Mouse (Mus musculus) ES-E14 (cell line): ENCODE results near the gene Srl.

Experiments used
- CHD2 ChIP-seq: IDR thresholded peaks from 2 replicates; pipeline ENCODE4 v1.6.1; 2014; ENCODE audit warnings: mild to moderate bottlenecking, low read depth, low read length, inconsistent platforms
- HCFC1 ChIP-seq: IDR thresholded peaks from 2 replicates; pipeline ENCODE4 v1.6.1; 2012; ENCODE audit warnings: low read length, inconsistent platforms, borderline replicate concordance; ENCODE audit not compliant: insufficient read depth
- MAFK ChIP-seq: IDR thresholded peaks from 2 replicates; pipeline ENCODE4 v1.6.1; 2014; ENCODE audit warnings: mild to moderate bottlenecking, low read depth, low read length, inconsistent platforms; ENCODE audit not compliant: insufficient read depth
- ZC3H11A ChIP-seq: IDR thresholded peaks from 2 replicates; pipeline ENCODE4 v1.6.1; 2012; ENCODE audit warnings: low read depth, mild to moderate bottlenecking, inconsistent platforms, low read length, borderline replicate concordance
- ZNF384 ChIP-seq: IDR thresholded peaks from 2 replicates; pipeline ENCODE4 v1.6.1; 2012; ENCODE audit warnings: low read depth, low read length, inconsistent platforms

GRCm38 (mm10) chr16:4523313-4524004, 18.2 kb downstream of the Srl start:
- TF ChIP-seq ZC3H11A (no peak), MAFK (no peak), HCFC1 (no peak), CHD2 (no peak), ZNF384 (no peak)
